Mouse (Mus musculus) MEL (cell line): ENCODE results near the gene Ica1l.

ENCODE experiments used
- BHLHE40 ChIP-seq: IDR thresholded peaks from 2 replicates; pipeline ENCODE4 v1.6.1; 2012; ENCODE audit warnings: low read depth, mild to moderate bottlenecking, inconsistent platforms, low read length, improper control_type of control experiment, borderline replicate concordance
- CTCF ChIP-seq, 3 experiments: IDR thresholded peaks in 2 of 3; conservative IDR thresholded peaks in 1 of 3; 2 replicates each; pipeline ENCODE4 v1.5.1; 2011 to 2012; ENCODE audit warnings: low read length in 3 of 3, low read depth in 2 of 3, mild to moderate bottlenecking in 2 of 3, improper control_type of control experiment in 1 of 3, inconsistent platforms in 1 of 3, mixed read lengths in 1 of 3, moderate library complexity in 1 of 3; ENCODE audit not compliant: control insufficient read depth in 1 of 3, insufficient read depth in 1 of 3, poor library complexity in 1 of 3, severe bottlenecking in 1 of 3
- E2F4 ChIP-seq: IDR thresholded peaks from 2 replicates; pipeline ENCODE4 v1.6.1; 2011; ENCODE audit warnings: low read depth, low read length, improper control_type of control experiment, borderline replicate concordance
- GATA1 ChIP-seq: IDR thresholded peaks from 2 replicates; pipeline ENCODE4 v1.6.1; 2011; ENCODE audit warnings: low read depth, low read length, improper control_type of control experiment
- KAT2A ChIP-seq: conservative IDR thresholded peaks from 2 replicates; pipeline ENCODE4 v1.6.1; 2012; ENCODE audit warnings: low read depth, low read length, improper control_type of control experiment, inconsistent platforms
- MAX ChIP-seq: IDR thresholded peaks from 2 replicates; pipeline ENCODE4 v1.6.1; 2011; ENCODE audit warnings: low read length, improper control_type of control experiment
- MAZ ChIP-seq: IDR thresholded peaks from 2 replicates; pipeline ENCODE4 v1.6.1; 2012; ENCODE audit warnings: low read depth, mild to moderate bottlenecking, inconsistent platforms, low read length, improper control_type of control experiment
- POLR2A ChIP-seq, 2 experiments: IDR thresholded peaks; 2 replicates each; pipeline ENCODE4 v1.6.1; 2011 to 2012; ENCODE audit warnings: low read length in 2 of 2, mild to moderate bottlenecking in 2 of 2, control low read depth in 1 of 2, improper control_type of control experiment in 1 of 2, low read depth in 1 of 2, moderate library complexity in 1 of 2; ENCODE audit not compliant: control insufficient read depth in 1 of 2, insufficient read depth in 1 of 2, poor library complexity in 1 of 2
- RAD21 ChIP-seq: IDR thresholded peaks from 2 replicates; pipeline ENCODE4 v1.6.1; 2011; ENCODE audit warnings: mild to moderate bottlenecking, low read depth, low read length, improper control_type of control experiment
- TAL1 ChIP-seq: IDR thresholded peaks from 2 replicates; pipeline ENCODE4 v1.6.1; 2012; ENCODE audit warnings: mild to moderate bottlenecking, inconsistent platforms, low read length, moderate library complexity, mixed read lengths
- TBP ChIP-seq: IDR thresholded peaks from 2 replicates; pipeline ENCODE4 v1.8.0; 2011; ENCODE audit warnings: low read depth, low read length, improper control_type of control experiment
- TCF12 ChIP-seq: IDR thresholded peaks from 2 replicates; pipeline ENCODE4 v1.6.1; 2014; ENCODE audit warnings: low read depth, mild to moderate bottlenecking, inconsistent platforms, low read length, improper control_type of control experiment, moderate library complexity
- UBTF ChIP-seq: IDR thresholded peaks from 2 replicates; pipeline ENCODE4 v1.6.1; 2012; ENCODE audit warnings: low read depth, mild to moderate bottlenecking, inconsistent platforms, low read length, improper control_type of control experiment, moderate library complexity, borderline replicate concordance; ENCODE audit not compliant: insufficient read depth
- ZKSCAN1 ChIP-seq: IDR thresholded peaks from 2 replicates; pipeline ENCODE4 v1.6.1; 2012; ENCODE audit warnings: low read depth, mild to moderate bottlenecking, inconsistent platforms, low read length, improper control_type of control experiment, moderate library complexity

DNA sequence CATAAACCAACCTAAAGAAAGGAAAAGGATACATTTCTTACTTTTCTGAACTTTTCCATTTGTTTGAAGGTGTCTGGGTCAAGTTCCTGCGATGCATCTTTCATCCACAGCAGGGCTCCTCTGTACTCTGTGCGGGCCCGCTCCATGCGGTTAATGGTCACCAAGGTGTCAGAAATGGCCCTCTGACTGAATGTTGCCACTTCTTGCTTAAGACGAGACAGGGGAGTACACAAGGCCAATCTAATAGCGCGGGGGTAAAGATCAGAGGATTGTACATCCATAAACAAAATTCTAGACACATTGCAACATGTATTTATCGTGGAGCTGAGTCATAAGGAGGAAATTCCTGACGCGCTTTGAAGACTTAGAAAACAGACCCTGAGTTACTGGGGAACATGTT lies 29.2 kb downstream of the Ica1l start:
- TF ChIP-seq POLR2A (IDR thresholded peaks at IDR 0.05; ENCODE audit: control insufficient read depth in 1 of 2, insufficient read depth in 1 of 2, low read depth in 1 of 2, low read length in 2 of 2, poor library complexity in 1 of 2) (no peak), E2F4 (no peak), MAZ (no peak), TCF12 (no peak), GATA1 (no peak), MAX (no peak), RAD21 (no peak), ZKSCAN1 (no peak), CTCF (IDR thresholded peaks at IDR 0.05 in 2 of 3, conservative IDR thresholded peaks at IDR 0.05 in 1 of 3; ENCODE audit: control insufficient read depth in 1 of 3, insufficient read depth in 1 of 3, low read depth in 2 of 3, low read length in 3 of 3, poor library complexity in 1 of 3, severe bottlenecking in 1 of 3) (no peak), TAL1 (no peak), BHLHE40 (no peak), KAT2A (no peak), UBTF (no peak), TBP (no peak)
